Mouse (Mus musculus) large intestine, adult 2 months (tissue): ENCODE results near the gene Vwa5b2. TPM values are rescaled to one million over a fixed set of nuclear protein-coding genes. Genes with fewer than 3 reads are reported as not detected.

Experiments used
- DNase-seq: peaks from one replicate; pipeline ENCODE4 v3.0.0-alpha.2; 2012; ENCODE audit warnings: low read depth, low spot score
- WGBS: fragments of 180-500 bp; shearing (Covaris S2); methylation state at CpG from one replicate; pipeline ENCODE4 v1.1.7; 2018; 5-methylcytosine and 5-hydroxymethylcytosine counted together
- polyA plus RNA-seq: library from polyadenylated mRNA; depleted of rRNA; stranded (reverse); fragments of >200 nt; gene quantifications from 2 replicates; pipeline ENCODE4 v1.2.3, GENCODE M21; 2012; rRNA removed

The Vwa5b2 gene
- polyA plus RNA-seq, 1 experiment: 2.2 TPM

- WGBS: 5% methylated on average over 12 of the region's 12 CpGs
- no peak for DNase-seq
Observed at GRCm38 (mm10) chr16:20651947-20652310, 62.7 kb downstream of the Vwa5b2 start.

DNA sequence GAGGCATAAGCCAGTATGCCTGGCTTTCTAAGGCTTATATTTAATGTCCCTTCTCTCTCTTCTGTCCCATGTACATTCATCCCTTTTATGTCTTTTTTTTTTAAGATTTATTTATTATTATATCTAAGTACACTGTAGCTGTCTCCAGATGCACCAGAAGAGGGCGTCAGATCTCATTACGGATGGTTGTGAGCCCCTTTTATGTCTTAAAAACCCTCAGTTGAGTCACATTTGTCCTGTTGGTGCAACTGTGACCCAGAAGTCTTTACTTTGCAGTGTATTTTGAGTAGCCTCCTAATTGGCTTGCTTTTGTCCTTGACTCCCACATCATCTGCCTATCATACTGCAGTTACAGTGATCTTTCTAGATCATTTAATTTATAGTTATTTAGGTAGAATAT lies 64.0 kb downstream of the Vwa5b2 start:
- WGBS: 44% methylated on average over 2 of the region's 2 CpGs
- no peak for DNase-seq

Other genes with a start within 250 kb of the Vwa5b2 start
- 15.0 and 22.3 TPM in 2 replicates for gene Abcc5, start 163.1 kb upstream of the Vwa5b2 start, polyA plus RNA-seq
- 28.8 and 30.9 TPM in 2 replicates for gene Eif2b5, start 90.7 kb upstream of the Vwa5b2 start, polyA plus RNA-seq
- 18.4 and 32.2 TPM in 2 replicates for gene Dvl3, start 72.5 kb upstream of the Vwa5b2 start, polyA plus RNA-seq
- 553 and 587 TPM in 2 replicates for gene Ap2m1, start 54.0 kb upstream of the Vwa5b2 start, polyA plus RNA-seq
- gene Abcf3, start 40.9 kb upstream of the Vwa5b2 start, polyA plus RNA-seq: 35.9 and 46.4 TPM in 2 replicates
- gene Eef1akmt4, start 22.1 kb downstream of the Vwa5b2 start, polyA plus RNA-seq: 16.9 and 18.6 TPM in 2 replicates
- 0.16 TPM in 1 of 2 replicates, not detected in the other for gene Gm49333, start 22.1 kb downstream of the Vwa5b2 start, polyA plus RNA-seq
- 21.1 and 24.1 TPM in 2 replicates for gene Alg3, start 22.3 kb downstream of the Vwa5b2 start, polyA plus RNA-seq
- 2.0 and 3.3 TPM in 2 replicates for gene Camk2n2, start 31.8 kb downstream of the Vwa5b2 start, polyA plus RNA-seq
- gene Ece2, start 40.4 kb downstream of the Vwa5b2 start, polyA plus RNA-seq: 0.43 and 0.49 TPM in 2 replicates
- gene Psmd2, start 62.2 kb downstream of the Vwa5b2 start, polyA plus RNA-seq: 96.4 and 100 TPM in 2 replicates
- gene Eif4g1, start 78.8 kb downstream of the Vwa5b2 start, polyA plus RNA-seq: 150 and 288 TPM in 2 replicates
- gene Fam131a, start 103.8 kb downstream of the Vwa5b2 start, polyA plus RNA-seq: 3.4 and 3.8 TPM in 2 replicates
- 27.7 and 28.1 TPM in 2 replicates for gene Polr2h, start 128.2 kb downstream of the Vwa5b2 start, polyA plus RNA-seq
- 87.7 and 159 TPM in 2 replicates for gene Clcn2, start 128.3 kb downstream of the Vwa5b2 start, polyA plus RNA-seq
- 2.4 and 3.6 TPM in 2 replicates for gene Chrd, start 143.7 kb downstream of the Vwa5b2 start, polyA plus RNA-seq
- 10.2 and 11.9 TPM in 2 replicates for gene Thpo, start 145.0 kb downstream of the Vwa5b2 start, polyA plus RNA-seq